Mouse (Mus musculus) cerebellum, adult 11 months (tissue): ENCODE measurements around the gene Spns3.

Source experiments
- DNase-seq: peaks from one replicate; pipeline ENCODE4 v3.0.0; 2022

The Spns3 gene

DNA sequence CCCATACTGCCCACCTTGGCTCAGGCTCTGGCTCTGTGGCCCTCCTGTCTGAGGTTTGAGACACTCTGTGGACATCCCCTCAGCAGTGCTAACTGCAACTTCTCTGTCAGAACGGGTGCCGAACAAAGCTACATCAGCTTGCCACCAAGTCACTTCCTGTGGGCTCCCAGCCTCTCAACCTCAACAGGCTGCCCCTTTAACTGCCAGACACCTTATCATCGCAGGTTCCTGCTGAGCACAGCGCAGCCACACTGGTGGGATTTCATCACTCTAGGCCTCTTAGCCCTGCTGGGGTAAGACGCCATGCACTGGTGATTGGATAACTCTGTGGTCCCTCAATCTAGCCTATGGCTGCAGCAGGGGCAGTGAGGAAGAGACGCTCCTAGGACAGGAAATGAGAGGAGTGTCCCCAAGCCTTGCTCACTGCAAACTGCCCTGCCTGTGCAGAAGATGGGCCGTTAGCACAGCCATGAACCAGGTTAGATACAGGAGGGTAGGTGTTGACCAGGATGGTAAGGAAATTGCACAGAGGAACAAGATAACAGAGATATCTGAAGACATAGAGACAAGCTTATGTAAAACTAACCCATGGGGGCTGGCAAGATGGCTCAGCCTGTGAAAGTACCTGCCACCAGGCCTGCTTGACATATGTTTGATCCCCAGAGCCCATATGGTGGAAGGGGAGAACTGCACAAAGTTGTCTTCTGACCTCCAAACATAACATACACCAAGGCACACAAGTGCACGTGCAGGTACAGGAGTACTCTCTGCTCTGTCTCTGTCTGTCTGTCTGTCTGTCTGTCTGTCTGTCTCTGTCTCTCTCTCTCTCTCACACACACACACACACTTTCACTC lies at the start of gene Spns3:
Spns3 (minus strand) TSS at position 373 of the 855 bp plus-strand sequence.
- no peak for DNase-seq

DNA sequence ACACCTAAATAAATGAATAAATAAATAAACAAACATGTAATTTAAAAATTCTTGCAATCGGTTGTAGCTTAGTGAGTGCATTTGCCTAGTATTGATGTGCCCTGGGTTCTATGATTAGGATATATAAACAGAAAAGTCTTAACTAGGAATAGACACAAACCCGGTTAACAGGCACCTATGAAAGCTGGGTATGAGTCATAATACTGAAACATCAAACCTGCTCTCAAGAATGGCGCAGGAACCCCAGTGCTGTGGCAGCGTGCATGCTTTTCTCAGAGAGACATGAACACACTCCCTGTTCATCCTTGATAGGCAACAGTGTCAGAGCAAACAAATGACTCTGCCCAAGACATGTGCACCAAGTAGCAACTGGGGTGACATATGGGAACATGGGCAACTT lies 47.5 kb upstream of the Spns3 start:
- no peak for DNase-seq

DNA sequence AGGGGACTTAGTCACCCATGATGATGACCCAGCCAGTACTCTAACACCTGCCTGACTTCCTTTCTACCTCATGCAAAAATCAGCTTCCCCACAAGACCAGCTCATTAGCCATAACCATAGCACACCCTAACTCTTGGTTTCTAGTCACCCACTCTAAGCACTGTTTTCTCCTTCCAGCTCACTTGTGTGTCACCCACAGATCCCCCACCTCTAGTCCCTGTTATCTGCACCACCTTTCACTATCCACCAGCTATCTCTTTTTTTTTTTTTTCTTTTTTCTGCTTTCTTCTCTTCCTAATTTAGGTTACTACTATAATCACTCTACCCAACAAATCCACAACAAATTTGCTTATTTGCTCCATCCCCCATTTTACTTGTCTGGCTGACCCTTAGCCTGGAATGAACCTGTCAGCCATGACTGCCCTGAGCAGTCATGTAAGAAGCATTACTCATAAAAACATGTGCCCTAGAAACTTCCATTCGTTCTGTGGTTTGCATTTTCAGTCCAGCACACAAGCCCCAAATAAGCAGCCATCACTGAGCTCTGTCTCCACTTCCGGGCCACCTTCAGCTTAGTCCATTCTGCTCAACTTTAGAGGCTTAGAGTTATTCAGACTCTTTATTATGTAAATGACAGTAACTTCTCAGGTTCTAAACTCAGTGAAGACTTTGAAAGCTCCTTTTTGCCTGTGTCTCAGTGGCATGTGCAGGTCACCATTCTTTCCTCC lies 44.9 kb upstream of the Spns3 start:
- DNase-seq: no peak

DNA sequence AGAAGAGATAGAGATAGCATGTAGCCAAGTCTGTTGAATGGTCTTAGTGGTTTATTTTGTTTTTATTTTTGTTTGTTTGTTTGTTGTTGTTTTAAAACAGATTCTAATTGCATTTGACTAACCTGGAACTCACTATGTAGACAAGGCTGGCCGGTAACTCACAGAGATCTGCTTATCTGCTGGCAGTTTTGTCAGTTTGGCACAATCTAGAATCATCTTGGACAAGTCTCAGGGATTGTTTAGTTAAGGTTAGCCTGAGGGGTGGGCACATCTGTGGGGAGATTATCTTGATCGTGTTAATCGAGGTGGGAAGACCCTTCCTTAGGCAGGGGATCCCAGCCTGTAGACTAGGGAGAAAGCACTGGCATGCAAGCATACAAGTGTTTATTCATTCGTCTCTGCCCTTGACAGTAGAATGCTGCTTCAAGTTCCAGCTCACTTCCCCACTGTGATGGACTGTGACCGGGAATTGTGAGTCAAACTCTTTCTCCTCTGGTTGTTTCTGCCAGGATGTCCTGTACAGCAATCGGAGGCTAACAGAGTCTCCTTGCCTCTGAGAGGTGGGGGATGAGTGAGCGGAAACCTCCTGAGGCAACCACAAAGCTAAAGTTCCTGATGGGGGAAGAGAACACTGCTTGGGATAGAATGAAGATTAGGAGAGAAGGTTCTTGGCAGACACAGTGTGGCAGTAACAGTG lies 37.4 kb upstream of the Spns3 start:
- no peak for DNase-seq

DNA sequence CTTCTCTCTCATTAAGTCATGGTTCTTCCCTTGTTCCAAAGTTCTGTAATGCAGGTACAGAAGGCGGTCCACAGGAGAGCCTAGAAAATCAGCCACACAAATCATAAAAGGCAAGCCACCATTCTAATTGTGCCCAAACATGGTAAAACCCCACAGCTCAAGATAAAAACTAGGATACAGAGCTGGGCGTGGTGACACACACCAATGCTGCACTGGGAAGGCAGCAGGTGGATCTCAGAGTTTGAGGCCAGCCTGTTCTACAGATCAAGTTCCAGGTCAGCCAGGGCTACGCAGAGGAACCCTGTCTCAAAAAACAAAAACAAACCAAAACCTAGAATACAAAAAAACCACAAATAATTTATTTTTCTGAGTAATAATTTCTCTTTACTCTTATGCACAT lies 36.3 kb upstream of the Spns3 start:
- DNase-seq: no peak

DNA sequence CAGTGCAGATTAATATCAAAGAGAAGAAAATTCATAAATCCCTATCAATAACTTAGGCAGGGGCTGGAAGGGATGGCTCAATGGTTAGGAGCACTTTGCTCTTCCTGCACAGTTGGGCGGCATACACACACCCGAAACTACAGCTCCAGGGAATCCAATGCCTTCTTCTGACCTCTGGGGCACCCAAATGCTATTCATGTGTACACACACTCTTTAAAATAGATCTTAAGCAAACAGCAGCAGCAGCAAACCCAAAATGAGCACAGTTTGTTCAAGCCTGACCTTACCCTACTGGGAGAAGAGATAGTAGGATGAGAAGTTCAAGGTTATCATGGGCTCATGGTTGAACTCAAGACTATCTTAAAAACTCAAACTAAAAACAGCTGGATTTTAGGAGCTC lies 32.8 kb upstream of the Spns3 start:
- no peak for DNase-seq

DNA sequence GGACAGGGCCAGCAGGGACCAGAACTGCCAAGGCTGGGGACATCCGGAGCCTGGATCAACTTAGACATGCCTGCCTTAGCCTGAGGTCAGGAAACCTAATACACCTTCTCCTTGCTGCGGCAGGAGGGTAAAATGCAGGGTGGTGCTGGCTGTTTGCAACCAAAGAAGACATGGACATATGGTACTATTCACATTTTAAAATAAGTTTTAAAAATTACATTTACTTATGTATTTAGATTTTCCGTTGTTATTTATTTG lies 32.1 kb upstream of the Spns3 start:
- no peak for DNase-seq

DNA sequence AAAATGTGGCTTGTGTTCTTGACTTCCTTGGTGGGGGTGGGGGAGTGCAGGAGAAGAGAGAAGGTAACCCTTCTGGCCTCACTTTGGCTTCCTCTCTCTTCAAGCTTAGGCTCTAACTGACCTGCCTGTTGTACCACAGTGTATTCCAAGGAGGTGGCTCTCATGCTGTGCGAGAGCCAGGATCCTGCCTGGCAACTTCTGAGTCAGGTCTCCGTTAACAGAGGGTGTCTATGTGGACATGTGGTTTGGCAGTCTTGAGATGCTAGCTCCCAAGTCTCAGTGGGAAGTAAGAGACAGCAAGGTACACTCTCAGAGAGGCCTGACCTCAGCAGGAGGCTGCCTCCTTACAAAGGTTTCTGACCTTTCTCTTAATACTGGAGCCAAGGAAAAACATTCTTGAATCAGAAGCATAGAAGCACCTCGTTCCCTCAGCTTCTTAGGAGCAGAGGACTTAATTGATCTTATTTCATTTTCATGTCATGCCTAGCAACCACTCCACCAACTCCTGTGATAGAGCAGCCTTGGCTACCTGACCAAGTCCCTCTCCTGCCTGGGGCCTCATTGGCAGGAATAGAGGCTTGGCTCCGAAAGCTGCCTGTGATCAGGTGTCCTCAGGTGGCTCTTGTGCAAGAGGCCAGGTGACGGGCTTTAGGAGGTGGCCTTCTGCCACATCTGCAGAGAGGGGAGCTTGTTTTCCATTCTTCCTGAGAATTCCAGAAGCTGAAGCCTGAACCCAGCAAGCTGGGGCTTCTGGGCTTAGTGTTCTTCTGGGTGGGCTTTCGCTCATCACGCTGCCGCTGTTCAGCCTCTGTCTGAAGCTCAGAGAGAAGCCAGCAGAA lies 31.5 kb upstream of the Spns3 start:
- peak; percentile 20 for DNase-seq

DNA sequence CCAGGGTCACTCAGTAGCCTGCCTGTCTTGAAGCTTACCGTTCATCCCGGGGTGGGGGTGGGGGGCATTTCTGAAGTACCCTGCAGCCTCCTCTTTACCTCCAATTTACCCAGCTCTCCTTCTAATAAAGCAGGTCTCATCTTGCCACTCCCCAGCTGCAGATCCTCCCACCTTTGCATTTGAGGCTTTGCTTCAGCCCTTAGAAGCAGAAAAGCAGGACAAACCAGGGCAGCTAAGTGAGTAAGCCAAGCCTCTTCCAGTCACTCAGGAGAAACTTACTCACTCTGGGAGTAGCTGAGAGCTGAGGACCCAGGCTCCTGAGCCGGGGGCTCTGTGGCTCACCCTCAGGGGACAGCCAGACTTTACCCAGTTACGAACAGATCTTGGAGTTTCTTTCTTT lies 28.2 kb upstream of the Spns3 start:
- DNase-seq: no peak

DNA sequence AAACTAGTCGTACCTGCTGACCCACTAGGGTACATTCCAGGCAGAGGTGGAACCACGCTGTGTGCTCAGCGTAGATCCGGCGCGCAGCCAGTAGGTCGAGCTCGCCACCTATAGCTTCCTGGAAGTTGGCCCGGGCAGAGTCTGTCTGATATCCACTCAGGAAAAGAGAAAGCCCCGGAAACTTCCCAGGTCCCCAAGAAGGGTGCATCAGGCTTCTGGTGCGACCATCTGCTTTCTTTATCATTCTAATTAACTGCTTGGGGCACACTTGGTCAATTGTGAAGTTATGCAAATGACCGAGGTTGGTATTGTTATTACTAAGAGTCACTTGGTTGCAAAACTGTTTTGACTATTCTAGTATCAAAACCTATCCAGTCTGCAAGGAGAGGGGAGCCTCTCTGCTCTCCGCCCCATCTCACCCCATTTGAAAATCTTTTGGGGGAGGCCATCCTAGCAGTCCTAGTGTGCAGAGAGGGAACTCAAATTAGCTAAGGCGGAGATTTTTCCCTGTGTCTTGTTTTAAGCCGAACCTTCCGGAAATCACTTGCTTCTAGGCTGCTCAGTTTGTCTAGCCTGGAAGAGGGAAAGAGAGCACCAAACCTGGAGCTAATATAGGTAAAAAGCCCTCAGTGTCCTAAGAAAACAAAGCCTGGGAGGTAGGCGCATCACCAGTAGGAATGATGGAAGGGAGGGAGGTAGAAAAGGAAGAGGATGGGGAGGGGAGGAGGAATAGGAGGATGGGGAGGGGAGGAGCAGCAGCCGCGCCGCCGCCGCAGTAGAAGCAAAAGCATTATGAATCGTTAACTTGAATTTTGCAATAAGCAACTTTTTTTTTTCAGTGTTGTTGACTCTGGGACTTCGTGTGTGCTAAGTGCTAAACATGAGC lies 26.4 kb upstream of the Spns3 start:
- peak; percentile 59 for DNase-seq

DNA sequence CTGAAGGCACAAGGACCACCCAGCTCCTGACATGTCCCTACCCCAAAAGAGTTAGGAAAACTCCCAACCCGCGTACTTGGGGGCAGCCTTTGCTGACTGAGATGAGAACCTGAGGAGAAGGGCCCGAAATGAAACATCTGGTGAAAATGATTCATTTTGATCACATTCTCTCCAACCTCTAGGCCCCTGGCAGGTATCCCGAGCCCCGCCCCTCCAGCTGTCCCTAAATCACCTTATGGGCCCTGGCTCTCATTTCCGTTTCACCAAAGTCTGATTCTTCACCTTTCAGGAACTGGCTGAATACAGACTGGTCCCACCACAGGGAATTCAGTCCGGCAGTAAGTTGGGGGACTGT lies 25.8 kb upstream of the Spns3 start:
- DNase-seq: no peak

DNA sequence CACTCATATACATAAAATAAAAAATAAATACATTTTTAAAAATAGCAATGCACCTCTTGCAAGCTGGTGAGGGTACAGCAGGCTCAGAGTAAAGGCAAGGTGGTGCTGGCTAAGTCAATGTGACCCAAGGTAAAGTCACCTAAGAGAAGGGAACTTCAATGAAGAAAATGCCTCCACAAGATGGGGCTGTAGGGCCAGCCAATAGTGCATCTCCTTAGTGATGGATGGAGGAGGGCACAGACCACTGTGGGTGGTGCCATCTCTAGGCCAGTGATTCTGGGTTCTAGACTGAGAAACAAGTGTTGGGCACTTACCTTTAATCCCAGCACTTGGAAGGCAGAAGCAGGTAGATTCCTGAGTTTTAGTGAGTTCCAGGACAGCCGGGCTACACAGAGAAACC lies 23.5 kb upstream of the Spns3 start:
- no peak for DNase-seq

DNA sequence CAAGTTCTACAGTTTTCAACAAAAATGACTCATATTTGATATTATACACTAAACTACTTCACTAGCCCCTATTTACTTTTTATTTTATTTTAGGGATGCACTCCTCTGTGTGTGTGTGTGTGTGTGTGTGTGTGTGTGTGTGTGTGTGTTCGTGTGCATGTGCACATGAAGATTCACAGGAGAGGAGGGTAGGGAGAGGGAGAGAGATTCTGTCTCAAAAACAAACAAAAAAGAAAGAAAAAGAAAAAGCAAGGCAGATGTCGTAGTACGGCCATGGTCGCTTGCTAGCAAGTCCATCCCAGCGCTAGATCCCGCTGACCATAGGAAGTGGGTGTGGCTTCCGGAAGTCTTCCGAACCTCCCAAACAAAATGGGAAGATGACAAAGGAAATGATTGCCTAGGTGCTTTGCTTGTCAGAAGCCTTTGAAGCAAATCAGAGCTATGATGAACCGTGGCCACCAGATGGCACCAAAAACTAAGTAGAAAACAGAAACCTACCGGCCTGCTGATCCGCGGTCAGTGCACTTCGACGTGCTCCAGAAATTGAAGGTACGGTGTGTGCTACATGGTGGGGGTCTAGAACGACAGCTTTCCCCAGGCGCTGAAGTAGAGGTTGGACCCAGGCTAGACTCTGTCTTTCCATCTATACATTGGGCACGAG lies 20.1 kb upstream of the Spns3 start:
- DNase-seq: peak; percentile 78

DNA sequence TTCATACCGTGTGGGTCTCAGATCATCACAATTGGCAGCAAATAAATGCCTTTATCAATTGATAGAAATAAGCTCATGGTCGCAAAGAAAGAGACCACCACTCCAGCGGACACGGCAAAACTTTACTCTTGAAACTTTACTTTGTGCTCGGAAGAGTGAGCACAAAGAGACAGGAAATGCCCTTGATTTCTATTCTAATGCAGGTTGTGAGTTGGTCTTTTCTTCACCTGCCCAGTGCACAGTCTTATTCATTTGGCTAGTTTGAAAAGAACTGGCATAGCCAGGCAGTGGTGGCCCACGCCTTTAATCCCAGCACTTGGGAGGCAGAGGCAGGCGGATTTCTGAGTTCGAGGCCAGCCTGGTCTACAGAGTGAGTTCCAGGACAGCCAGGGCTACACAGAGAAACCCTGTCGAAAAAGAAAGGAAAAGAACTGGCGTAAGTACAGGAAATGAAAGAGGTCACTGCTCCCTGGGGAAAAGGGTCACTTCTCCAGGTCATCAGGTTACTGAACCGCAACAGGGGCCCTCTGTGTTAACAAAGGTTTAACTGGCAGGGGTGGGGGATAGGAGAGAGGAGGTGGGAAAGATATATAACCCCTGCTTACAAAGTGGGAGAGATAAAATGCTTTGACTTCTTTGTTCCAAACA lies 19.5 kb upstream of the Spns3 start:
- DNase-seq: no peak

DNA sequence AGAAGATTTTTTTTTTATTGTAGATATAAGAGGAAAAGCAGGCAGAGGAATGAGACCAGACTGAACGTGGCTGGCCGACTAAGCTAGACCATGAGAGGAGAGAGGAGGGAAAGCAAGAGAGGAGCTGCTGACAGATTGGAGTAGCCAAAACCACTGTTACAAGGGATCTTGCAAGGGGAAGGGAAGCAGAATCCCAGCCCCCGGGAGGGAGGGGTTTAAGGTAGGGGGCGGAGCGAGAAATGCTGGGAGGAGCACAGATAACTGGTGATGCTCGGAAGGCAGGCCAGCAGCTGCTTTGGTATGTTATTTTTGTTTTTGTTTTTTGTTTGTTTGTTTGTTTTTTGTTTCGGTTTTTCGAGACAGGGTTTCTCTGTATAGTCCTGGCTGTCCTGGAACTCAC lies 18.7 kb upstream of the Spns3 start:
- no peak for DNase-seq

DNA sequence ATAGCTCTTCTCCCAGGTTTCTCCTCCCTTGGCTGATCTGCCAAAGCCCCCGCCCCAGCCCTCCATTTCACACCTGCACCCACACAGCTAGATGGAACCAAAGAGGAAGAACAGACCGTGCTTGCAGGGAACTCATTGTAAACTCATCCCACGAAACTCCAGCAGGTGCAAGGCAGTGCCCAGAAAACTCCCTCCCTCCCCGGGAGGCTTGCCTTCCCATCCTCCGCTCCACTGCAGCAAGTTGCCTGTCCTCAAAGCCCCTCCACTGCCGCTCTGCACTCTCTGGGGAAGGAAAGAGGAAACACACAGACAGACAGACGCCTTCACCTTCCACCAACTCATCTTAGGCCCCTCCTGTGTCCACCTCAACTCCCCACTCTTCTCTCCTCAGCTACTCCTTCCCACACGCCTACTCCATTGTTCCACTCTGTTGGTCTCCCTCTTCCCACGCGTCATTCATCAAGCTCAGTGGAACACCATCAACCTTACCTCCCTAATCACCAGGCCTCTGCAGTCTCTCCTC lies 16.6 kb upstream of the Spns3 start:
- no peak for DNase-seq

DNA sequence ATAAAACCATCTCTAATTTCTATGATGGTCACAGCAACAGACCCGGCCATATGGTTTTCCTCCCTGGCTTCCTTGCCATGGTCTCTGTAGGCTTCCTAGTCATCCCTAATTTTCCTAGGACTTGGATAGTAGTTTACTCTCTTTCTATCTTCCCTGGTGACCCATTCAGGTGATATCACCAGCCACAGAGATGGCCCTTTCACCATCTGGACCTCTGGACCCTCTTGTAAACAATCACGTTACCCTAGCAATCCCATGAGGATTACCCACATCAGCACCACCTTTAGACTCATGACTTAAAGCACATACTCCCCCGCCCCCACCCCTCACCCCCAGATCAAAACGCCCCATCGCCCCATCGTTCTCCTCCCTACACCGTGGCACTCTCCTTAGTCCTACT lies 16.0 kb upstream of the Spns3 start:
- no peak for DNase-seq

DNA sequence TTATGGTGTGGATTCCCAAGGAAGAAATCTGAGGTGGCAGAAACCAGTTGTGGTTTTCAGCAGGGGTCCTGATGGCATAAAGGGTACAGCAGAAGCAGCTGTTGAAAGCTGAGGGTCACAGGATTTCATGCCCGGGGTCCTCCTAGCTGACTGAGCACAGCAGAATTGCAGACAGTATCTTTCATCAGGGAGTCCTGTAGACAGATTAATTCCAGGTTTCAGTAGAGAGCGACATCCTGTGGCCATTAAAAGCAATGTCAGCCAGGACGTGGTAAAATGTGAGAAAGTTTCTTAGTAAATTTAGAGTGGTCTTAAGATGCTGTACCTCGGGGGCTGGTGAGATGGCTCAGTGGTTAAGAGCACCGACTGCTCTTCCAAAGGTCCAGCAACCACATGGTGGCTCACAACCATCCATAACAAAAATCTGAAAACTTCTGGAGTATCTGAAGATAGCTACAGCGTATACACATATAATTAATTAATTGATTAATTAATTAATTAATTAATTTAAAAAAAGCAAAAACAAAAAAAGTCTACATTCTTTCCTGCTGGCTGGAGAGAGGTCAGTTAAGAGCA lies 14.0 kb upstream of the Spns3 start:
- DNase-seq: no peak

DNA sequence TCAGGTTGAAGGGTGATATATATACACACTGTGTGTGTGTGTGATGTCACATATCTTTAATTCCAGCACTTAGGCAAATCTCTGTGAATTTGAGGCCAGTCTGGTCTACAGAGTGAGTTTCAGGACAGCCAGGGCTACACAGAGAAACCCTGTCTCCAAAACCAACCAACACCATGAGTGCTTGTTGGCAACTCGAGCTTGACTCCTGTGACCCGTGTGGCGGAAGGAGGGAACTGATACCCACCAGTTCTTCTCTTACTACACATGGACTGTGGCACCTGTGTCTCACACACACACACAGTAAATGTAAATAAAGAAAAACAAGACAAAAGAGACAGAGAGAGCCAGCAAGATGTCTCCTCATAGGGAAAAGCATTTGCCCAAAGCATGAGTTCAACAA lies 10.4 kb upstream of the Spns3 start:
- no peak for DNase-seq

DNA sequence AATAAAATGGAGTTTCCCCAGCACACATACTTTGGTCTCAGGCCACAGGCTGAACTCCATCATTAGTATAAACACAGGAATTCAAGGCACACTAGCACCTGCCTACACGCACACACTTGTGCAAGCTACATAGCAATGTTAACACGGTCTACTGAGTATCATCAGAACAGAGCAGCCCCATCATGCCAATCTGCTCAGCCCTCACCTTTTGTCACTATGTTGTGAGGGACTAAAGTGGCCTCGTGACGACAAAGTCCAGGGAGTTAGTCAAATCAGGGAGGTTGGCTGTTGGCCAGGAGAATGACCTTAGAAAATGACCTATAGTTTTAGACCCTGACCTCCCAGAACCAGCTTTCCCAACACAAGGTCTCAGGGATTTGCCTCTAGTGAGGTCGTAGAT lies 7.8 kb upstream of the Spns3 start:
- DNase-seq: no peak

DNA sequence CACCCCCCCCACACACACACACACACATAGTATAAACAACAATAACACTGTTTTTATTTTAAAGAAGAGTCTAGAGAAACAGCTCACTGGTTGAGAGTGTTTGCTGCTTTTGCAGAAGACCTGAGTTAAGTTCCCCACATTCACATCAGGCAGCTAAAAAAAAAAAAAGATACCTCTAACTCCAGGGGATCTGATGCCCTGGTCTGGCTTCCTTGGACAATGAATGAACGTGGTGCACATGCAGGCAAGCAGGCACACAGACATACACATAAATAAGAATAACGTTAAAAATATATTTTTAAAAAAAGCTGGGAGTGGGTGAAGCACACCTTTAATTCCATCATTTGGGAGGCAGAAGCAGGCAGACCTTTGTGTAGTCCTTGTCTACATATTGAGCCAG lies 6.6 kb upstream of the Spns3 start:
- no peak for DNase-seq
